Mouse (Mus musculus): ENCODE measurements around the gene Fam162b. TPM values are rescaled to one million over a fixed set of nuclear protein-coding genes. Genes with fewer than 3 reads are reported as not detected.

Gene Fam162b
- polyA plus RNA-seq, 1 experiment = not detected

DNA sequence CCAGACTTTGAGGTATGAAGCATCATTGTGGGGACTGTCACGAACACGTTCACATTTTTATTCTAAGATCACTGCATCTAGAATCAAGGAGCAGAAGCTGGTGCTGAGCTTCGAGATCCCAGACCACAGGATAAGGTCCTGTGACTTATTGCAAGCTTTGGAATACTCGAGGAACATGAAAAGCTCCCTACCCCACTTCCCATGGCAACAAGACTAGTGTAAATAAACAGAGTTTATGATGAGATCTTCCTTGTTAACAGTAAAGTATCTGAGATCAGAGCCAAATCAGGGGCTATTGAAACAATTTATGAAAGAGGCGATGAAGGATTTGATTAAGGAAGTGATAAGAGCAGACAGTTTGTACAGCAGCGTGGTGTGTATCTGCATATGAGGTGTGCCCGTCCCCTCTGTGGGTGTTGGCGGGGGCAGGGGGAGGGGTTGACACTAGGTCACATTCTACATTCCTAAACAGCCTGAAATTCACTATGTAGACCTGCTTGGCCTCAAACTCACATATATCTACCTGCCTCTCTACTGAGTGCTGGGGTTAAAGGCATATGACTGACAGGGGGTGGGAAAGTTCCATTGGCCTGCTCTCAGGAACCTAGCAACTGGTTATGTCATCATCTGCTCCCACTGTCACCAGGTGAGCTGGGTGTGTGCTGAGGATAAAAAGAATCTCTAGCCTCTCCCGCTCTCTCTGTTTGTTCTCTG is 21.8 kb upstream of the Fam162b start:
- no peaks in the 10 kb centered on the region for H3K4me1 ChIP-seq (ENCODE audit: control insufficient read depth, insufficient read depth, low read length)
- H3K36me3 ChIP-seq (ENCODE audit: control insufficient read depth, insufficient read depth, low read length) = no peaks in the 10 kb centered on the region
- 57% methylated on average over 9 of the region's 9 CpGs for WGBS
- no peaks in the 10 kb centered on the region for H3K27me3 ChIP-seq (replicated peaks; ENCODE audit: control insufficient read depth, insufficient read depth, low read length)
- TF ChIP-seq CTCF (conservative IDR thresholded peaks at IDR 0.05; ENCODE audit: insufficient read depth, insufficient read length, low read depth, low read length) = no peak
- TF ChIP-seq POLR2A (IDR thresholded peaks at IDR 0.05; ENCODE audit: low read depth, low read length) = no peak
- no peak for DNase-seq
- no peak overlapping the region for H3K4me3 ChIP-seq (ENCODE audit: insufficient read depth, low read depth, low read length)
- H3K27ac ChIP-seq (ENCODE audit: insufficient read depth, low read depth, low read length) = no peak overlapping the region

DNA sequence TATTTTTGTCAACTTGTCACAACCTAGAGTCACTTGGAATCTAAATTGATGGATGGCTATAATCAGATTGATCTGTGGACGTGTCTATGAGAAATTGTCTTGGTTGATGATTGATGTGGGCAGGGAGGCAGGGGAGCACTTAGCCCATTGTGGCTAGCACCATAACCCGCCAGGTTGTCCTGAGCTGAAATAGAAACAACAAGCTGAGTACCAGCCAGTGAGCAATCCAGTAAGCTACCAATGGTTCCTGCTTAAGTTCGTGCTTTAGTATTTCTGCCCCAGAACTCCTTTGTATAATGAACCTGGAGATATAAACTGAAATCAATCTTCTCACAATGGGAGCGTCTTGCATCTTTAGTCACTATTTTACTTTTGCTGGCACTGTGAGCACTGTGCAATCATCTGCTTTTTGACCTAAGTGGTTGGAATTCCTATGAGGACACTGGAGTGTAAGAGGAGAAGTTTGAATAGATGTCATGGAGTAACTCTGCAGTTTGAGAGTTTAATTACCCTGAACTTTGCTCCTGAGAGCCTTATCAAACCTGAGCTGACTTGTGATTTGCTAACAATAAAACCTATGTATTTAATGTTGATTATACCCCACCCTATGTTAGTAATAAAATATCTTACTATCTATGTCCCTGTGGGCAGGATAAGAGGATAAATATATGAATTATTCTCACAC is 19.6 kb upstream of the Fam162b start:
- Histone ChIP-seq H3K36me3 (ENCODE audit: control insufficient read depth, insufficient read depth, low read length) (no peaks in the 10 kb centered on the region), H3K27me3 (replicated peaks; ENCODE audit: control insufficient read depth, insufficient read depth, low read length) (no peaks in the 10 kb centered on the region), H3K27ac (ENCODE audit: insufficient read depth, low read depth, low read length) (no peak overlapping the region), H3K4me1 (ENCODE audit: control insufficient read depth, insufficient read depth, low read length) (no peaks in the 10 kb centered on the region), H3K4me3 (ENCODE audit: insufficient read depth, low read depth, low read length) (no peak overlapping the region)
- WGBS = 55% methylated on average over 4 of the region's 4 CpGs
- TF ChIP-seq CTCF (conservative IDR thresholded peaks at IDR 0.05; ENCODE audit: insufficient read depth, insufficient read length, low read depth, low read length) = no peak
- TF ChIP-seq POLR2A (IDR thresholded peaks at IDR 0.05; ENCODE audit: low read depth, low read length) = no peak
- no peak for DNase-seq

DNA sequence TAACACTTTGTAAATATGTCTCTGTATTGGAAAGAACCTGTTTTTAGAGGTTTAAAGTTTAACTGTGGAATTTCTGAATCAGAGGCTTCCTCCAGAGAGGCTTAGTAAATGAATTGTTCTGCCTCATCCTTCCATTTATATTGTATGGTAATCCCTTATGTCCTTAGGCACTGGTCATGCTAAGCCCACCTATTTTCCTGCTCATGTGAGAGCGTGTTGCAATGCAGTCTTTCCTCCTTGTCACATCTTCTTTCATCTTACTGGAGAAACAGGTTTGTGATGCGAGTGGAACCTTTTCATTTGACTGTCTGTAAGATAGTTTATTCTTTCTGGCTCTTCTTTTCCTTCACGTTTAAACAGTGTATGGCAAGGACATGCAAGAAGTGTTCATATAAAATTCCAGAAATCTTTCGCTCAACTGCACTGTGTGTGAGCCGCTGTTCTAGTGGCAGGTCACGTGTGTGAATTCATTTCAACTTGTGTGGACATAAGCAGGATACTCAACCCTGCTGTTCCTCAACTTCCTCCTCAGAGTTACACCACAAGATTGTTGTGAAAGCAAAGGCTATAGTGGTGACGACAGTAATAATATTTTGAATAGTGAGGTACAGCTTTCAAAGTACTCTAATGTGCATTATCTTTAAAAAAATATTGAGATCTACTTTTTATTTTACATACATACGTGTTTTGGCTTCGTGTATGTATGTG is 6.8 kb upstream of the Fam162b start:
- WGBS = 75% methylated on average over 9 of the region's 9 CpGs
- no peak overlapping the region for H3K4me3 ChIP-seq (ENCODE audit: insufficient read depth, low read depth, low read length)
- TF ChIP-seq CTCF (conservative IDR thresholded peaks at IDR 0.05; ENCODE audit: insufficient read depth, insufficient read length, low read depth, low read length) (no peak), POLR2A (IDR thresholded peaks at IDR 0.05; ENCODE audit: low read depth, low read length) (no peak)
- no peaks in the 10 kb centered on the region for H3K27me3 ChIP-seq (replicated peaks; ENCODE audit: control insufficient read depth, insufficient read depth, low read length)
- no peaks in the 10 kb centered on the region for H3K36me3 ChIP-seq (ENCODE audit: control insufficient read depth, insufficient read depth, low read length)
- no peak overlapping the region for H3K27ac ChIP-seq (ENCODE audit: insufficient read depth, low read depth, low read length)
- H3K4me1 ChIP-seq (ENCODE audit: control insufficient read depth, insufficient read depth, low read length) = no peaks in the 10 kb centered on the region
- DNase-seq = no peak

DNA sequence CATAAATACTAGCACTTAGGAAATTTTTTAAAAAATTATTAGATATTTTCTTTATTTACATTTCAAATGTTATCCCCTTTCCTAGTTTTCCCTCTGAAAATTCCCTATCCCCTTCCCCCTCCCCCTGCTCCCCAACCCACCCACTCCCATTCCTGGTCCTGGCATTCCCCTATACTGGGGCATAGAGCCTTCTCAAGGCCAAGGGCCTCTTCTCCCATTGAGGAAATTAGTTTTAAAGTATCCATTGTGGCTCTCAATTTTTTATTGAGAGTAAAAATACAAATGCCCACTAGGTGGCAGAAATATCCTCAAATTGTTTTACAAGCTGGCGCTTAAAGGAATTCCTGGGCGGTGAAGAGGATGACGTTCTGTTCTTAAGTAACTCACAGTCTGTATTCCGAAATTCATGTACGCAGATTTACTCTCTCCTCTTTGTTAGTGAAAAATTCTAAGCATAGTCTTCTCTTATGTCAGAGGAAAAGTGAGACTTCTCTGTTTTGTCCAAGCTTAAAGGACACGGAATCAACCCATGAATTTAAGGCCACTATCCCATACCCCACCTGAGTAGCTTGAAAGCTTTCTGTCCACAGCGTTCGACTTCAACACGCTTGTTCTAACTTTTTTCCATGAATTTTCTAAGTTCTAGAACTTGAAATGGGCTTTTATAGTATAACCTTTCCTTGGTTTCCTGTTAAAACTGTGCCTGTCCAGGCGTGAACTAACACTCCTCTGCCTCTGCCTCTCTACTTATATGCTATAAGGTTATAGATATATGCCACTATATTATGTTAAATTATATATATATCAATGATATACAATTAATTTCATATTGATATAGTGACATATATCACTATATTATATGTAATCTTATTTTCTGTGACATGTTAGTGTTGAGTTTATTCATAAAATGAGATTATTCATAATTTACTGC is 4.9 kb upstream of the Fam162b start:
- WGBS = 38% methylated on average over 10 of the region's 10 CpGs
- TF ChIP-seq POLR2A (IDR thresholded peaks at IDR 0.05; ENCODE audit: low read depth, low read length) = no peak
- TF ChIP-seq CTCF (conservative IDR thresholded peaks at IDR 0.05; ENCODE audit: insufficient read depth, insufficient read length, low read depth, low read length) = no peak
- no peaks in the 10 kb centered on the region for H3K36me3 ChIP-seq (ENCODE audit: control insufficient read depth, insufficient read depth, low read length)
- H3K4me3 ChIP-seq (ENCODE audit: insufficient read depth, low read depth, low read length) = no peak overlapping the region
- no peaks in the 10 kb centered on the region for H3K4me1 ChIP-seq (ENCODE audit: control insufficient read depth, insufficient read depth, low read length)
- no peak overlapping the region for H3K27ac ChIP-seq (ENCODE audit: insufficient read depth, low read depth, low read length)
- H3K27me3 ChIP-seq (replicated peaks; ENCODE audit: control insufficient read depth, insufficient read depth, low read length) = no peaks in the 10 kb centered on the region
- DNase-seq = peak; percentile 48

- Histone ChIP-seq H3K4me1 (ENCODE audit: control insufficient read depth, insufficient read depth, low read length) (no peaks in the 10 kb centered on the region), H3K27me3 (replicated peaks; ENCODE audit: control insufficient read depth, insufficient read depth, low read length) (peaks cover 1% of the 10 kb centered on the region; the same call in 1 of the 2 replicates), H3K4me3 (ENCODE audit: insufficient read depth, low read depth, low read length) (no peak overlapping the region), H3K36me3 (ENCODE audit: control insufficient read depth, insufficient read depth, low read length) (no peaks in the 10 kb centered on the region), H3K27ac (ENCODE audit: insufficient read depth, low read depth, low read length) (no peak overlapping the region)
- TF ChIP-seq CTCF (conservative IDR thresholded peaks at IDR 0.05; ENCODE audit: insufficient read depth, insufficient read length, low read depth, low read length) (no peak), POLR2A (IDR thresholded peaks at IDR 0.05; ENCODE audit: low read depth, low read length) (no peak)
- no peak for DNase-seq
- 91% methylated on average over 2 of the region's 2 CpGs for WGBS
These were observed 1.3 kb upstream of the Fam162b start for GRCm38 (mm10) chr10:51591574-51591973.

- Histone ChIP-seq H3K27me3 (replicated peaks; ENCODE audit: control insufficient read depth, insufficient read depth, low read length) (no peaks in the 10 kb centered on the region), H3K27ac (ENCODE audit: insufficient read depth, low read depth, low read length) (no peak overlapping the region), H3K4me3 (ENCODE audit: insufficient read depth, low read depth, low read length) (no peak overlapping the region), H3K4me1 (ENCODE audit: control insufficient read depth, insufficient read depth, low read length) (no peaks in the 10 kb centered on the region), H3K36me3 (ENCODE audit: control insufficient read depth, insufficient read depth, low read length) (no peaks in the 10 kb centered on the region)
- DNase-seq = no peak
- TF ChIP-seq POLR2A (IDR thresholded peaks at IDR 0.05; ENCODE audit: low read depth, low read length) (no peak), CTCF (conservative IDR thresholded peaks at IDR 0.05; ENCODE audit: insufficient read depth, insufficient read length, low read depth, low read length) (no peak)
These were observed 5.4 kb downstream of the Fam162b start for GRCm38 (mm10) chr10:51584919-51585318.

Data from kidney, adult 2 months (tissue).